Mouse (Mus musculus): Measurements from ENCODE around the gene BC005537. TPM values are rescaled to one million over a fixed set of nuclear protein-coding genes. Genes with fewer than 3 reads are reported as not detected.
"Not testable (repeated sequence)": the region's sequence is repeated elsewhere in the genome, so short reads cannot be mapped to it uniquely, and the experiment has no call there.

Gene BC005537
- polyA plus RNA-seq, 1 experiment from 2014 or later, result 18.3 TPM

DNA sequence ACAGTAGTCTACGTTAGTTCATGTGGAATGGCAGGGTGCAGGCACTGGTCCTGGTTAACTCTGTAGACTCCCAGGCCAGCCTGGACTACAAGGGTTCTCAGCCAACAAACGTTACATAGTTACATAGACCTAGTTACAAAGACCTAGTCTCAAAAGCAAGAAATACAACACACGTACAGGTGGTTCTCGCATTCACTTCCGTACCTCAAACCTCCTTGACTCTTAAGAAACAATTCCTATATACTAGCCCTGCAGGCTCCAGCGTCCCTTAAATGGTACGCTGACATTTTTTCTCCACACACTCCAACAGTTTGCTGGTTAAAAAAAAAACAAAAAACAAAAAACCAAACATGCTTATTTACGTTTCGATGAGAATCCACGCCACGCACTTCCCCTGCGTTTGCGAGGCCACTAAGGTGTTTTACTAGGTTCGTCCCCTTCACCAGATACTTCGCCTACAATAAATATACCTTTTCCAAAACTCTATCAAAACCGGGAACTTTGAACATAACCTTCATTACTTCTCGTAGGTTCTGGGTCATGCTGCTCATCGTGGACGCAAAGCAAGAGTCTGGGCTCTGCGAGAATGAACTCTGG, 29.4 kb downstream of the BC005537 start:
- Histone ChIP-seq H3K36me3 (ENCODE audit: control insufficient read depth, insufficient read depth, low read length) (no peaks in the 10 kb centered on the region), H3K27me3 (replicated peaks; ENCODE audit: control insufficient read depth, insufficient read depth, low read length) (no peaks in the 10 kb centered on the region), H3K4me1 (replicated peaks; ENCODE audit: control insufficient read depth, insufficient read depth, low read length) (peaks cover 12% of the 10 kb centered on the region; the same call in 1 of the 2 replicates), H3K4me3 (ENCODE audit: low read depth, low read length) (peak overlapping the region; percentile 97), H3K9ac (ENCODE audit: low read depth, low read length) (peak overlapping the region; percentile 96), H3K27ac (ENCODE audit: low read depth, low read length) (peak overlapping the region; percentile 92), H3K4me2 (peak overlapping the region; percentile 88), H3K9me3 (ENCODE audit: control insufficient read depth, low read length) (no peaks in the 10 kb centered on the region)
- 4% methylated on average over 20 of the region's 20 CpGs for WGBS
- no peak; the same call in 1 of the 2 replicates for ATAC-seq (replicated peaks; ENCODE audit: low FRiP score)
- DNase-seq (ENCODE audit: low spot score), result peak; percentile 48

DNA sequence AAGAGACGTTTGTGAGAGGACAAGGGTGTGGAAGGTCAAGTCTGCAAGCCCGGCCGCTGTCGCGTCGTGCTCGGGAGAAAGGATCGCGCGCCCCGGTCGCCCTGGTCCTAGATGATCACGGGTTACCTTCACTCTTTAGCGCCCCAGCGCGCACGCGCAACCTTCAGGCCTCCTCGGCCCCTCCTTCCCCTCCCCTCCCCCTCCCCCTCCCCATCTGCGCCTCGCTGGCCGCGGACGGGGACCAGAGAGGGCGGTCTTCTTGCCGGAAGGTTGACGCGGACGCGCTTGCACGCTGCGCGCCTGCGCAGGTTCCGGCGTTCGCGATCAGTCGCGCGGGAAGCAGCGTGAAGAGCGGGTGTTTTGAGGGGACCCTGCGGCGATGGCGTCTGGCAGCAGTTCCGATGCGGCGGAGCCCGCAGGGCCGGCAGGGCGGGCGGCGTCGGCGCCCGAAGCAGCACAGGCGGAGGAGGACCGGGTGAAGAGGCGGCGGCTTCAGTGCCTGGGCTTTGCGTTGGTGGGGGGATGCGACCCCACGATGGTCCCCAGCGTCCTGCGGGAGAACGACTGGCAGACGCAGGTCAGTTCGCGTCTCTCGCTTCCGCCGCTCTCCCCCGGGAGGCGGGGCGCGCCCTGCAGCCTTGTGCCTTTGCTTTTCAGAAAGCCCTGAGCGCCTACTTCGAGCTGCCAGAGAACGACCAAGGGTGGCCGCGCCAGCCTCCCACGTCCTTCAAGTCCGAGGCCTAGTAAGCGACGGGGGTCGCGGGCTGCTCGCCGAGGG, 30.1 kb downstream of the BC005537 start, which contains the start of the genes Acot13 and Tdp2:
Gene Acot13 (minus strand): TSS at position 188 of the 778 bp plus-strand sequence.
Gene Tdp2 (plus strand): TSS at position 327 of the 778 bp plus-strand sequence.
- H3K27me3 ChIP-seq (replicated peaks; ENCODE audit: control insufficient read depth, insufficient read depth, low read length), result no peaks in the 10 kb centered on the region
- ATAC-seq (replicated peaks; ENCODE audit: low FRiP score) (peak; percentile 94), DNase-seq (ENCODE audit: low spot score) (peak; percentile 97)
- H3K9me3 ChIP-seq (ENCODE audit: control insufficient read depth, low read length), result no peaks in the 10 kb centered on the region
- peak within 1 kb of the TSS; percentile 96 for H3K9ac ChIP-seq (ENCODE audit: low read depth, low read length)
- peak within 1 kb of the TSS; percentile 92 for H3K27ac ChIP-seq (ENCODE audit: low read depth, low read length)
- under 1% methylated on average over 90 of the region's 90 CpGs for WGBS
- peak within 1 kb of the TSS; percentile 97 for H3K4me3 ChIP-seq (ENCODE audit: low read depth, low read length)
- H3K4me1 ChIP-seq (replicated peaks; ENCODE audit: control insufficient read depth, insufficient read depth, low read length), result peaks cover 14% of the 10 kb centered on the region; the same call in 1 of the 2 replicates
- peak within 1 kb of the TSS; percentile 88 for H3K4me2 ChIP-seq
- peaks cover 3% of the 10 kb centered on the region; the same call in 1 of the 2 replicates for H3K36me3 ChIP-seq (ENCODE audit: control insufficient read depth, insufficient read depth, low read length)

DNA sequence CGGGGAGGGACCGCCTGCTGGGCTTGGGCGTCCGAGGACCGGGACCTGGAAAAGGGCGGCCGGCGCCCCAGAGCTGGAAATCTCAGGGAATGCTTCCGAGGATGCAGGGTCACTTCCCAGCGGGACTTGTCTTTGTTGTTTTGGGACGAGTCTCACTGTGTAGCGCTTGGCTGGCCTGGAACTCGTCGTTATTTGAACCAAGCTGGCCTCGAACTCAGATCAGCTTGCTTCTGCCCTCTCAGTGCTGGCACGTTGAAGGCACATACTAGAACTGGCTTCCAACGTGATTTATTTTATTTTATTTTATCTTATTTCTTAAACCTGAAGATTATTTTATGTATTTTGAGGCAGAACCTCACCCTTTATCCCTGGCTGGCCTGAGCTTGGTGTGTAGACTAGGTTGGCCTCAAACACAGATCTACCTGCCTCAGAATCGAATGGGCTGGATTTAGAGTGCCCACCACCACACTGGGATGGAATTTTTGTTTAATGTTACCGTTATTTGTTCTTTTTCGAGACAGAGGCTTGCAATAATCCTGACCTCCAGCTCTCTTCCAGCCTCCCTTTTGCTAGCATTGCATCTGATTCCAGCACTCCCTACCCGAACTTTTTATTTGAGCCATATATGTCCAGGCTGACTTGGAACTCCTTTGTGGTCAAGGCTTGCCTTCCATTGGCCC, 30.8 kb downstream of the BC005537 start:
- Histone ChIP-seq H3K4me2 (peak overlapping the region; percentile 88), H3K36me3 (ENCODE audit: control insufficient read depth, insufficient read depth, low read length) (peaks cover 3% of the 10 kb centered on the region; the same call in 1 of the 2 replicates), H3K4me1 (replicated peaks; ENCODE audit: control insufficient read depth, insufficient read depth, low read length) (peaks cover 14% of the 10 kb centered on the region; the same call in 1 of the 2 replicates), H3K27ac (ENCODE audit: low read depth, low read length) (peak overlapping the region; percentile 92), H3K27me3 (replicated peaks; ENCODE audit: control insufficient read depth, insufficient read depth, low read length) (no peaks in the 10 kb centered on the region), H3K4me3 (ENCODE audit: low read depth, low read length) (peak overlapping the region; percentile 97), H3K9ac (ENCODE audit: low read depth, low read length) (peak overlapping the region; percentile 96), H3K9me3 (ENCODE audit: control insufficient read depth, low read length) (no peaks in the 10 kb centered on the region)
- ATAC-seq (replicated peaks; ENCODE audit: low FRiP score) (no peak; the same call in 1 of the 2 replicates), DNase-seq (ENCODE audit: low spot score) (no peak)
- 4% methylated on average over 21 of the region's 21 CpGs for WGBS

DNA sequence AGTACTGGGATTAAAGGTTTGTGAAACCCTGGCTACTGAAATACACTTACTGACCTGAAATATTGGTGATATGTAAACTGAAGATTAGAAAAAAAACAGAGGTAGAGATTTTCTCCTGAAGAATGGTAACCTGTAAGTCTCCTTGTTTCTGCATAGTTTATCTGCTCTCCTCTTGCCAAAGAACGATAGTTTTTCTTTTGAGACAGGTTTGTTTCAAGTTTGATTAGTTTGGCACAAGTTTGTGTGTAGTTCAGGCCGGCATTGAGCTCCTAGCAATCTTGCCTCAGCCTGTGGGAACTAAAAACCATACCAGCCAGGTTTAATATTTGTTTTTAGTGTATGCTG, 31.3 kb downstream of the BC005537 start:
- no peak overlapping the region for H3K27ac ChIP-seq (ENCODE audit: low read depth, low read length)
- H3K36me3 ChIP-seq (ENCODE audit: control insufficient read depth, insufficient read depth, low read length), result peaks cover 3% of the 10 kb centered on the region; the same call in 1 of the 2 replicates
- peak overlapping the region; percentile 97 for H3K4me3 ChIP-seq (ENCODE audit: low read depth, low read length)
- H3K9ac ChIP-seq (ENCODE audit: low read depth, low read length), result peak overlapping the region; percentile 96
- H3K4me1 ChIP-seq (replicated peaks; ENCODE audit: control insufficient read depth, insufficient read depth, low read length), result peaks cover 14% of the 10 kb centered on the region; the same call in 1 of the 2 replicates
- peak overlapping the region; percentile 88 for H3K4me2 ChIP-seq
- H3K9me3 ChIP-seq (ENCODE audit: control insufficient read depth, low read length), result no peaks in the 10 kb centered on the region
- 56% methylated on average over 2 of the region's 2 CpGs for WGBS
- no peak for DNase-seq (ENCODE audit: low spot score)
- ATAC-seq (replicated peaks; ENCODE audit: low FRiP score), result no peak
- no peaks in the 10 kb centered on the region for H3K27me3 ChIP-seq (replicated peaks; ENCODE audit: control insufficient read depth, insufficient read depth, low read length)

DNA sequence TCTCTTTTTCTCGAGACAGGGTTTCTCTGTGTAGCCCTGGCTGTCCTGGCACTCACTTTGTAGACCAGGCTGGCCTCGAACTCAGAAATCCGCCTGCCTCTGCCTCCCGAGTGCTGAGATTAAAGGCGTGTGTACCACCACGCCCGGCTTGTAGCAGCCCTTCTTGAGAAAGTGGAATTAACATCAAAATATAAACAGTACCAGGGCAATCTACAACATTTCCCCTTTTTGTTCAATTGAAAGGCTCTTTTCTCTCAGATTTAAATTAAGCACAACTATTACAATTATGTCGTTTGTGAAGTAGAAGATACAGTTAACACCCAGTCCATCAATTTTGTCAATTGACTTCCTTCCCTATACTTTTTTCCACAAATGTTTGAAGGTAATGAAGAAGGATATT, 36.3 kb downstream of the BC005537 start:
- H3K9me3 ChIP-seq (ENCODE audit: control insufficient read depth, low read length); DNase-seq (ENCODE audit: low spot score); H3K27me3 ChIP-seq (replicated peaks; ENCODE audit: control insufficient read depth, insufficient read depth, low read length); H3K9ac ChIP-seq (ENCODE audit: low read depth, low read length); ATAC-seq (replicated peaks; ENCODE audit: low FRiP score); H3K4me2 ChIP-seq; H3K27ac ChIP-seq (ENCODE audit: low read depth, low read length); H3K4me3 ChIP-seq (ENCODE audit: low read depth, low read length); H3K36me3 ChIP-seq (ENCODE audit: control insufficient read depth, insufficient read depth, low read length): not testable (repeated sequence)
- H3K4me1 ChIP-seq (replicated peaks; ENCODE audit: control insufficient read depth, insufficient read depth, low read length), result peaks cover 13% of the 10 kb centered on the region; the same call in 1 of the 2 replicates
- 87% methylated on average over 8 of the region's 8 CpGs for WGBS

DNA sequence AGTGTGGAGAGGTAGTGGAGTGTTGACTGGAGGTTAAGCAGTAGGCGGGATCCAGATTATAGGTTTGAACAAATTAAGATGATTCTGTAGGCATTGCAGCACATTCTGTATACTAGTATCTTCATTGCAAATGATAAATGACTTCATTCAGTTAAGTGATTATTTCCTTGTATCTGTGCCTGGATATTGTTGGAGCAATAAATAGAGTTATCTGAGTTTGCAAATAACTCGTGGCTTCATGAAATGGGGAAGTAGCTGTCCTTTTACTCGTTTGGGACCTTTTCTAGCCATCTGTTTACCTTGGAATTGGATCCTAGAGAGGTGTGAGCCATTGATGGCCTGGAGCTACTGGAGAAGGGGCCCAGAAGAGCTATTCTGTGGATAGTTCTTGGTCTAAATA, 38.4 kb downstream of the BC005537 start:
- Histone ChIP-seq H3K9ac (ENCODE audit: low read depth, low read length) (no peak overlapping the region), H3K4me3 (ENCODE audit: low read depth, low read length) (no peak overlapping the region), H3K4me1 (replicated peaks; ENCODE audit: control insufficient read depth, insufficient read depth, low read length) (peaks cover 7% of the 10 kb centered on the region; the same call in 1 of the 2 replicates), H3K4me2 (no peak overlapping the region), H3K9me3 (ENCODE audit: control insufficient read depth, low read length) (no peaks in the 10 kb centered on the region), H3K36me3 (ENCODE audit: control insufficient read depth, insufficient read depth, low read length) (peaks cover 8% of the 10 kb centered on the region; the same call in 1 of the 2 replicates), H3K27ac (ENCODE audit: low read depth, low read length) (no peak overlapping the region), H3K27me3 (replicated peaks; ENCODE audit: control insufficient read depth, insufficient read depth, low read length) (no peaks in the 10 kb centered on the region)
- 59% methylated on average over 3 of the region's 3 CpGs for WGBS
- ATAC-seq (replicated peaks; ENCODE audit: low FRiP score), result no peak
- no peak for DNase-seq (ENCODE audit: low spot score)

DNA sequence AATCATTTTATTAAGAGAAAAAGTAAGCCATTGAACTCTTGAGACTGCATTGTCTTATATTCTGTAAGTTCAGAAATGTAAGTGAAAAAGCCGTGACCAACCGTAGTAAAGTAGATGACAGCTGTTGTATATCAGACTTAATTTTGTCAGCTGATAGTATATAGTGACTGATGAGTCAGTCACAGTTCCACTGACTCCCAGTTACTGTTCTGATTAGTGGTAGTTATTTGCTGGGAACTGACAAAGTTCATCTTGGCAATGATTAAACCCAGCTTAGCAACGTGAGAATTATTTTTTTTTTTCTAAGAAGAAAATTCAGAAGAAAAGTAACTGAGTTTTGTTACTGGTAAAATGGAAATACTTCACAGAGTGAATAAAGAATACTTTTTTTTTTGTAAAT, 40.2 kb downstream of the BC005537 start:
- no peak overlapping the region for H3K4me3 ChIP-seq (ENCODE audit: low read depth, low read length)
- no peaks in the 10 kb centered on the region for H3K9me3 ChIP-seq (ENCODE audit: control insufficient read depth, low read length)
- 0 out of 2 replicates have a peak, but pooled peaks cover 4% of the 10 kb centered on the region for H3K4me1 ChIP-seq (replicated peaks; ENCODE audit: control insufficient read depth, insufficient read depth, low read length)
- DNase-seq (ENCODE audit: low spot score) (no peak), ATAC-seq (replicated peaks; ENCODE audit: low FRiP score) (no peak)
- H3K27ac ChIP-seq (ENCODE audit: low read depth, low read length), result no peak overlapping the region
- H3K36me3 ChIP-seq (ENCODE audit: control insufficient read depth, insufficient read depth, low read length), result peaks cover 6% of the 10 kb centered on the region; the same call in 1 of the 2 replicates
- no peak overlapping the region for H3K9ac ChIP-seq (ENCODE audit: low read depth, low read length)
- 83% methylated on average over 3 of the region's 3 CpGs for WGBS
- no peak overlapping the region for H3K4me2 ChIP-seq
- no peaks in the 10 kb centered on the region for H3K27me3 ChIP-seq (replicated peaks; ENCODE audit: control insufficient read depth, insufficient read depth, low read length)
